Mouse (Mus musculus) cerebellum, adult 11-12 months (tissue): ENCODE data around the gene Hsdl2.
"Not testable (repeated sequence)": the region's sequence is repeated elsewhere in the genome, so short reads cannot be mapped to it uniquely, and the experiment has no call there.

ENCODE experiments used
- DNase-seq: peaks from one replicate; pipeline ENCODE4 v3.0.0; 2022

Gene Hsdl2

DNA sequence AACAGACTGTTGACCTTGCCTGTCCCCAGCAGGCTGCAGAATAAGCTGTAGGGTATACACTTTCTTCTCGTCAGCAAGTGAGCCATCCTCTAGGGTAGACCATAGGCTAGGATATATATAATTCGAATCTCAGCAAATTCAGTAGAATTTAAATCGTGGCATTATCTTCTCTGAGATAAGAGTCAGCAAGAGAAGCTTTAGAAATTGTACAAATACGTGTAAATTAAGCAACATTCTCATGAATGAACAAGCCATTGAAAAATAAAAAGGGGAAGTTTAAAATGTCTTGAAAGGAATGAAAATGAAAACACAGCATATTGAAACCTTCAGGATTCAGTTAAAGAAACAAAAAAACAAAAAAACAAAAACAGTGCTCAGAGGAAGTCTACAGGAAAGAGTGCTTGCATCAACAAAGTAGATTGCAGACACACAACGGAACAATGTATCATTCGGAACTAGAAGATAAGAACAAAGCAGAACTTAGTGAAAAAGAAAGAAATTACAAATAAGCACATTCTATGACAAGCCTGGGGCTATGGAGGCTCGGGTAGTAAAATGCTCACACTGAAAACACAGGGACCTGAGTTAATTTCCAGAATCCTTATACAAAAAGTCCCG is 15.7 kb upstream of the Hsdl2 start:
- DNase-seq, result no peak

DNA sequence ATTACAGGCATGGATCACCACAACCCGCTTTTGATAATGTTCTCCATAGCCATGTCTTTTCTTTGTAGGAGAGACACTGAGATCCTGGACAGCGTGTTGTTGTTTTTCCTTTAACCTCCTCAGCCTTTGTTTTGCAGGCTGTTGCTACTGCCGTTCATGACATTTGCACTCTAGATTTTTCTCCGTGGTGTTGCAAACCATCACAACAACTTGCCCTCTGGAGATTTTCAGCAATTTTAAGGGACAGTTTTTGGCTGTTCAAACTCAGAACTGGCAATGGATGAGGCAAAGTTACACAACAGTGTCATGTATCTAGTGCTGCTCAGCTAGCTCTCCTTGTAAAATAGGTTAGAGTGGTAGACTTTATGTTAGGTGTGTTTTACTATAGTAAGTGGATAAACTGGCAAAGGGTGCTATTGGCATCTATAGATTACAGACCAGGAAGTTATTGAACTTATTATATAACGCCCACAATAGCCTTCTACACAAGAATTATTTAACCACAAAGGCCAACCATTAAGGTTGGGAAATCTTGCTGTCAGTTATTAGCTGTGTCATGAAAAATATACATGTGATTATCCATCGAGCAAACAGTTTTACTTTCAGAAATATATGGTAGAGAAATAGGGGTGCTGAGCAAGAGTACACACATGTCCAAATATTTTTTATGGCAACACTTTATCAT is 13.6 kb upstream of the Hsdl2 start:
- no peak for DNase-seq

DNA sequence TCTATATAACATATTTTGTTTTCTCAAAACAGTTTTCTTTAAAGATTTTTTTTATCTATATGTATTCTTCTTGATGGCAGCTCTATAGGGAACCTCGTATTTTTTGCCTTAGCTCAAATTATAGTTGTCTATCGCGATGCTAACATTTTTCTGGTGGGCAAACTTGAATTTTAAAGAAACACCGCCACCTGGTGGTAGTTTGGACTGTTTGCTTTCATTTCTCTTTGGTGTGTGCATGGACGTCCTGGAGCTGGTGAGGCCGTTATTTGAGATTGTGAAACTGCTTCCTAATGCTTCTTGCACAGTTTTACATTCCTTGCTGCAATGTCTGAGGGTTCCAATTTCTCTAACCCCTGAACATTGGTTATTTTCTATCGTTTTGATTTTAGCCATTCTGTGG is 11.8 kb upstream of the Hsdl2 start:
- DNase-seq, result peak; percentile 48

DNA sequence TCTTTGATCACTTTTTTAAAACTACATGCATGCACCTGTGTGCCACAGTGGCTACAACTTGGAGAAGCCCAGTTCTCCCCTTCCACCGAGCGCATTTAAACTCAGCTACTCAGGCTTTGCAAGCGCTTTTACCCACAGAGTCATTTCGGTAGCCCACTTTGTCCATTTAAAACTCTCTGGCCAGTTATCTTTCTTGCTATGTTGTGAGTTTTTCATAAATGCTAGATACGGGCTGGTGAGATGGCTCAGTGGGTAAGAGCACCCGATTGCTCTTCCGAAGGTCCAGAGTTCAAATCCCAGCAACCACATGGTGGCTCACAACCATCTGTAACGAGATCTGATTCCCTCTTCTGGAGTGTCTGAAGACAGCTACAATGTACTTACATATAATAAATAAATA is 10.8 kb upstream of the Hsdl2 start:
- DNase-seq, result not testable (repeated sequence)

DNA sequence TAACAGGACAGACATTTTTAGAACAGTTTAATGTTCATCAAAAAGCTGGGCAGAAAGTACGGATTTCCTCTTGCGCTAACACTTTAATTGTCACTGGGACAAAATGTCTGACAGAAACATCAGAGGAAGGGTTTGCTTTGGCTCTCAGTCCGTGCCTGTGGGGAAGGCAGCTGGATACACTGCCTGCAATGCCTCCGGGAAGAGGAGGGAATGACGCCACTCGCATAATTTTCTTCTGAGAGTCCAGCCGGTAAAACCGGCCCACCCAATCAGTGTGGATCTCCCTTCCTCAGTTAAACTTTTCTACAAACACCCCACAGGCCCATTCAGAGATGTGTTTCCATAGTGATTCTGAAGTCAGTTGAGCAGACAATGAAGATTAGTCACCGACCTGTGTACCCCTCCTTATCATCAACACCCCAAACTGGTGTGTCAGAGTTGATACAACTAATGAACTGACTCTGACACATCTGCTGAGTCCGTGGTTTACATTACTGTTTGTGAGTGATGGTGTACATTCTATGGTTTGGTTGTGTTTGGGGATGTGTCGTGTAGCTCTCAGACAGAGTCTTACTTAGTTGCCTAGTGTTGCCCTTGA is 8.7 kb upstream of the Hsdl2 start:
- DNase-seq, result no peak

DNA sequence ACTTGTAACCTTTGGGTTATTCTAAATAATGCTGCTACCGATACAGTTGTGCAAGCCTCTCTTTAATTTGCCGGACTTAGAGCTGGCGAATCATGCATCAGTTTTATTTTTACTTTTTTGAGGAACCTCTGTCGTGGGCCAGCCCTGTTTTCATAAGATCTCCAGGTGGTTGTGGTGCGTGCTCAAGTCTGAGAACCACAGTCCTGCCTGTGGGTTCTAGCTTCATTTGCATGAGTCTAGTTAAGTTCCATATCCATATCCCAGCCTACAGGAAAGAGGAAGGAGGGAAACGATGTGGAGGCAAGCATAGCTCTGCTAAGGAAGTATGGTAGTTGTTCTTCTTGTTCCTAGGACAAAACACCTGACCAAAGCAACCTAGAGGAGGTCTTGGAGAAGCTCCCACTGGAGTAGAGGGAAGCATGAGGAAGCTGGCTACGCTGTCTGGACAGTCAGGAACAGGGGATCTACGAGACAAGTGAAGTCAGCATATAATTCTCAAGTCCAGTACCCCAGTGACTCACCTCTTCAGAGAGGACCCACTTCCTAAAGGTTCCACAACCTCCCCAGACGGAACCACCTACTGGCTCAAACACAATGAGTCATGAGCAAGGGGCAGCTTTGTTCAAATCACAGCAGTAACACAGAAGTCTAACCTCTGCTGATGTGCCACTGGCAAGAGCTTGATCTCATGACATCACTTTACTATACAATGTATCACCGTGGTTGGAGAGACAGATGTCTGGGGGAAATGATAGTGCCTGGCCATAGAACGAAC is 6.0 kb upstream of the Hsdl2 start:
- DNase-seq, result no peak

DNA sequence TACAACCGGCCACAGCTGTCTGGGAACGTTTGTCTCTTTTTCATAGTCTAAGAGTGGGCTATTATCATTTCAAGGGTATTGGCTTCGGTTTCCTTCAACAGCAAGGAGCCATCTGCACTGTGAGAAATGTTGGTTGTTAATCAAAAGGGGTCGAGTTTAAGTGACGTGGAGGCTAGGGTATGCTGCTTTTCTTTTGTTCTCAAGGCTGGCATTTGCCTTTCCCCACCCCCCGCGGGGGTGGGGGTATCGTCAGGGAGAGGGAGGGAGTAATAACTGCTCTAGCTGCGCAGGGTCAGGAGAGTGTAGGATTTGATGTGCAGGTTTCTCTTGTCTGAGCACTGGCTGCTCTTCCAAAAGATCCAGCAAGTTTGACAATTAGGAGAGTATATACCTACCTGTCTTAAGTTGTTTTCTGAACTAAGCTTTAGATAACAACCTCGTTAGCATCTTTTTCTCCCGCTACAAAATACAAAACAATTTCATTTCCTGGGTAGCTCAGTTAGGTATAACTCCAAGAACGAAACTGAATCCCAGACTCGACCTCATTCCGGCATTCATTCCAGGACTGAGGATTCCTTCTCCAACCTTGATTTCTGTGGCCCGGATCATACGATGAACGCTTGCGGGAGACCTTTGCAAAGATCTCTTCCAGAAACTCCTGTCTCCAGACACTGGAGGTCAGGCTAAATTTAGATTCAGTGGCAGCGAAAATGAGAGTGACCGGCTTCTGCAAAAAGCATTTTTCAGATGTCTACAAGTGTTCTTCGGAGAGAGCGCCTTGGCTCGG is 675 bp upstream of the Hsdl2 start:
- peak; percentile 52 for DNase-seq

DNA sequence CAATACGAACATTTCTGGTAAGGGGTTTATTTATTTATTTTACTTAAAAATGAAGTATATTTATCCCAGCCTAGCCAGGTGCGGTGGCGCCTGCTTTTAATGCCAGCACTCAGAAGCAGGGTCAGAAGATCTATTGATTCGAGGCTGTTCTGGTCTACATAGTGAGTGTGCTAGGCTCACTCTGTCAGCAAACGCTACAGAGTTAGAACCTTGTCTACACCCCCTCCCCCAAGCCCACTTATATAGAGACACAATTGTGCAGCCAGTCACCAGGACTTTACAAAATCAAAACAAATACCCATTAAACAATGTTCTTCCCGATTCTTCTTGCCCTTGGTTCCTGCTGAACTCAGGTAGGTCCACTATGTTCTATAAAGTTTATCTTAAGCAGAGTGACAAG is 823 bp downstream of the Hsdl2 start:
- DNase-seq, result peak; percentile 18

DNA sequence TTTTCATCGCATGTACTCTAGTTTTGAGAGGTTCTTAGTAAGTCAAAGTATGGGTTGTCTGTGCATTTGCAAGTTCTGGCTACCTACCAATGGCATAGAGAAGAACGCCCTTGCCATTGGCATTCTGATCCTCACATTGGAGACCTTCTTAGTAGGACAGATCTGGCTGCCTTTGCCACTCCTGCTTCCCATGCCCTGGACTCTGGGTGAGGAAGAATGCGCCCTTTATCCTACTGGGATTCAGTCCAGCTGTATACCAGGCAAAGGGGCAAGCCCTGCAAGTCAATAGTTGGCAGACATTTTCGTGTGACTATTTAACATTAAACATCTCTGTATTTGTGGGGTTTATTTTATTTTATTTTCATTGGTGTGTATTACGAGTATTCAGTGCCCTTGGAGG is 3.7 kb downstream of the Hsdl2 start:
- no peak for DNase-seq

DNA sequence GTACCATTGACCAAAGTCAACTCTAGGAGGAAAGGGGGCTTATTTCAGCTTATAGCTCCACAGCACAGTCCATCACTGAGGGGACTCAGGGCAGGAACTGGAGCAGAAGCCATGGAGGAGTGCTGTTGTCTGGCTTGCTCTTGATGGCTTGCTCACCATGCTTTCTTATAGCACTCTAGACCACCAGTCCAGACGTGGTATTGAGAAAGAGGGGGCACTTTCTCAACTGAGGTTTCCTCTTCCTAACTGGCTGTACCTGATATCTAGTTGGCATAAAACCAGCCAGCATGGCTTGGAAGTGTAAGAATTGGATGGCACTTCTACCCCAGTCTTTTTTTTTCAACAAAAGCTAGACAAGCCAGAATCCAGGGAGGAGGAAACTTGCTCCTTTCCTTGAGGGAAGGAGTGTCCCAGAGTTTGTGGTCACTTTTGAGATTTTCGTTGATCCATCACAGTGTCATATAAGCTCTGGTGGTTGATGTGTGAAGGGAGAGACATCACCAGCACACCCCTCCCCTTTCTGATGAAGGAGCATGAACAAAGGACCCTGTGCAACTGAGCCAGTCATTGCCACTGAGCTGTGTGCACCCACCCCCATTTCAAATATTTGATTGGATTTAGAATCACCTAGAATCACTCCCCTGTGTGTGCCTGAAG is 6.0 kb downstream of the Hsdl2 start:
- no peak for DNase-seq

DNA sequence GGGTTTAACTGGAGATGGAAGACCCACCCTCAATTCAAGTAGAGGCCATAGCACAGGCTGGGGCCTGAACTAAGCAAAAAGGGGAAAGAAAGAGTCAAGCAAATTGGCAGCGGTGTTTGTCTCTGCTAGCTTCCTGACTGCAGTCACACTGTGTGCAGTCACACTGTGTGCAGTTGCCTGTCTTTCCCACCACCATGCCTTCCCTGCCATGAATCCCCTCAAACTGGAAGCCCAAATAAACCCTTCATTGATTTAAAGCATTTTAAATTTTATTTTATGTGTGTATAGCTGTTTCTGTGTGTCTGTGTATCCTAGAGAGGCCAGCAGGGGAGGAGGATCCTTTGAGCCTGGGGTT is 6.5 kb downstream of the Hsdl2 start:
- no peak for DNase-seq

DNA sequence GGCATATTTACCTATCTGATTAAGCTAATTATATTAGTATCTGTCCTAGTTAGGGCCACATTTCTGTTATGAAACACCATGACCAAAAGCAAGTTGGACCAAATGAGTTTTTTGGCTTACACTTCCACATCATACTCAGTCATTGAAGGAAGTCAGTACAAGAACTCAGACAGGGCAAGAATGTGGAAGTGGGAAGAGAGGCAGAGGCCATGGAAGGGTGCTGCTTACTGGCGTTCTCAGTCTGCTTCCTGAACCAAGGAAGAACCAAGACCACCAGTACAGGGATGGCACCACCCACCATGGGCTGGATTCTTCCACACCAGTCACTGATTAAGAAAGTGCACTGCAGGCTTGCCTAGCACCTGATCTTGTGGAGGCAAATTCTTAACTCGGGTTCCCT is 13.3 kb downstream of the Hsdl2 start:
- no peak for DNase-seq

DNA sequence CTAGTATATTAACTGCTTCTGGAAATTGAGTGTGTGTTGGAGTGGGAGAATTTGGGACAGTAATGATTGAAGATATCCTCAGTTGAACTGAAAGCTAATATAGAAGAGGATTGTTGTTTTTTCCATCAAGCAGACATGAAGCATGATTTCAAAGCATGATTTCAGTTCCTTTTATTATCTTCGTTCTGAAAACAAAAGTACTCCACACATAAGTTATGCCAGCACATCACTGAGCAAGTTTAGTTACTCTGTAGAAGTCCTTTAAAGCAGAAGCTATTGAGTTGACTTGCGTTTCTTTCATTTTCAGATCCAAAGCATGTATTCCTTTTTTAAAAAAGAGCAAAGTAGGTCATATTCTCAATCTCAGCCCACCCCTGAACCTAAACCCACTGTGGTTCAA is 15.2 kb downstream of the Hsdl2 start:
- DNase-seq, result no peak

DNA sequence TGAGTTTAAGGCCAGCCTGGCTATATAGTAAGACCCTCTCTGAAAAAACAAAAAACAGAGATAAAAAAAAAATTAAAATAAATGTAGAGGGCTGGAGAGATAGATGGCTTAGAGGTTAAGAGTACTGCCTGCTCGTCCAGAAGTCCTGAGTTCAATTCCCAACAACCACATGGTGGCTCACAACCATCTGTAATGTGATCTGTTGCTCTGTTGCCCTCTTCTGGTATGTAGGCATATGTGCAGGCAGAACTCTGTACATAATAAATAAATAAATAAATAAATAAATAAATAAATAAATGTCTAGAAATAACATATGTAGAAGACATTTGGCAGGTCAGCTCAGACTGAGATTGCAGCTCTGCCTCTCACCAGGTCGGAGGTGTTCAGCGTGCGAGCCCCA is 21.3 kb downstream of the Hsdl2 start:
- no peak for DNase-seq

DNA sequence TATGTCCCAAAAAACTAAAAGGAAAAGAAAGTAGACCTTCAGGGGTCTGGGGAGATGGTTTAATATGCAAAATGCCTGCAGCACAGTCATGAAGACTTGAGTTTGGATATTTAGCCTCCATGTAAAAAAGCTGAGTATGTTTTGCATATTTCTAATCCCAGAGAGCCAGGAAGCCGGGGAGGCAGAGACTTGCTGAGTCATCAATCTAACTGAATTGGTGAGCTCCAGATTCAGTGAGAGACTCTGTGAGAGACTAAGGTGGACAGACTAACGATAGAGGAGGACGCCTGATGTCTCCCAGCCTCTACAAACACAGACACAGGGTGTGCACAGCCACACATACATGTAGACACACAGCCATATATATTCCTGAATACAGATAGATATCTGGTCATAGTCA is 23.5 kb downstream of the Hsdl2 start:
- DNase-seq, result no peak

DNA sequence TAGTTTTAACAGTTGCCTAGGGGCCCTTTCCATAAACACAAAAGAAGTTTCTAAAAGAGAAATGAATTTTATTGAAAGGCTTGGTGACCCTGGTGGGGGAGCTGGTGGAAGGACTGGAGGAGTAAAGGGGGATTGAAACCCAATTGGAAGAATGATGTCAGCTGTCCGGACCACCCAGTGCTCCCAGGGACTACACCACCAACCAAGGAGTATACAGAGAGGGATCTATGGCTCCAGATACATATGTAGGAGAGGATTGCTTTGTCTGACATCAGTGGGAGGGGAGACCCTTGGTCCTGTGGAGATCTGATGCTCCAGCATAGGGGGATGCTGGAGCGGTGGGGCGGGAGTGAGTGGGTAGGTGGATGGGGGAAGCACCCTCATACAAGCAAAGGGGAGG is 24.1 kb downstream of the Hsdl2 start:
- no peak for DNase-seq

DNA sequence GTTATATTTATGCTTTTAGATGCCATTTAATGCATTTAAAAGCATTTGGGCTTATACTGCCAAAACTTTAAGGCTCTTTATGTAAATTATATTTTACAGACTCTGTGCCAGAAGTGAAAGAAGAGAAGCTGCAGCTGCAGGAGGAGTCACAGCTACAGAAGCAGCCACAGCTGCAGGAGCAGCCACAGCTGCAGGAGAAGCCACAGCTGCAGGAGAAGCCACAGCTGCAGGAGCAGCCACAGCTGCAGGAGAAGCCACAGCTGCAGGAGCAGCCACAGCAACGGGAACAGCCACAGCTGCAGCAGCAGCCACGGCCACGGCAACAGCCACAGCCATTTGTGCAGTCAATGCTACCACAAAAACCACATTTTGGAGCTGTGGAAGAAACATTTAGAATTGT is 29.0 kb downstream of the Hsdl2 start:
- DNase-seq, result no peak

DNA sequence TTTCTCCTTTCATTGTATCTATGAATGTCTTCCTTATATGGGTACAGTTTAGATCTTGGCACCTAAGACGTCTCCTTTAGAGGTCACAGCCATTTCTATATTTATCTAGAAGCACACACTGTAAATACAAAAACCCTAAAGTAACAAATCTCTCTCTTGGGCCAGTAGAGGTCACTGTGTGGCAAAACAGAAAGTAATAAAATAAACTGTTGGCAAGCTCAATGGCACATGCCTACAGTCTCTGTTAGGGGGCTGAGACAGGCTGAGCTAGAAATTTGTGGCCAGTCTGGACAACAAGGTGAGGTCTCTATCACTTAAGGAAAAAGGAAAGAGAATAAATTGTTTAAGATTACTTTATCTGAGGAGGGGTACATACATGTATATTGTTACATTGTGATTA is 33.6 kb downstream of the Hsdl2 start:
- DNase-seq, result no peak

DNA sequence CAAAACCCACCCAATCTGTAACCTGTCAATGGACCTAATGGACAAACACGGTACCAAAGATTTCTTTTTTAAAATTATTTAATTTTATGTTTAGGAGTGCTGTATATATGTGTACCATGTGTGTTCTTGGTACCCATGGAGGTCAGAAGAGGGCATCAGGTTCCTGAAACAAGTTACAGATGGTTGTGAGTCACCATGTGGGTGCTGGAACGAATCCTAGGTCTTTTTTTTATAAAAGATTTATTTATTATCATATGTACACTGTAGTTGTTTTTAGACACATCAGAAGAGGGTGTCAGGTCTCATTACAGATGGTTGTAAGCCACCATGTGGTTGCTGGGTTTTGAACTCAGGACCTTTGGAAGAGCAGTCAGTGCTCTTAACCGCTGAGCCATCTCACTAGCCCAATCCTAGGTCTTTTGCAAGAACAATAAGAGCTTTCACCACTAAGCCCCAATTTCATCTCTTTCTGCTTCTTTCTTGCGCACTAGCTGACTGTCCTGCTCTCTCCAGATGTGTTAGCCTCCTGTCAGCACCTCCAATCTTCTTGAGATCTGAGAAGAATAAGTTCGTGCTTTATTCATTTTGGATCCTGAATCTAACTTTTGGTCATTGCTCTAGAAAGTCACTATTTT is 38.4 kb downstream of the Hsdl2 start:
- no peak for DNase-seq

DNA sequence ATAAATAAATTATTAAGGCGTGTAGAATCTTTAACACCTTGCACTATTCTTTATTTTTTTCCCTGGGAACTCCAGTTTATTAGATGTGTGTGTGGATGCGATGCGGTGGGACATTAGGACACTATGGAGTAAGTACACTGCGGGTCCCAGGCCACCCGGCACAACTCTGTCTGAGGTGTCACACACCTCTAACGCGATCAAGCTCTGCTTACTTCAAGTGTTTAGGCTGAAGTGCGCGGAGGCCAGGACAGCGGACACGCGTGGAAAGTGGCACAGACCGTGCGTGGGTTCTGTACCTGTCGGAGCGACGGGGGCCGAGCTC is 44.3 kb downstream of the Hsdl2 start:
- no peak for DNase-seq

DNA sequence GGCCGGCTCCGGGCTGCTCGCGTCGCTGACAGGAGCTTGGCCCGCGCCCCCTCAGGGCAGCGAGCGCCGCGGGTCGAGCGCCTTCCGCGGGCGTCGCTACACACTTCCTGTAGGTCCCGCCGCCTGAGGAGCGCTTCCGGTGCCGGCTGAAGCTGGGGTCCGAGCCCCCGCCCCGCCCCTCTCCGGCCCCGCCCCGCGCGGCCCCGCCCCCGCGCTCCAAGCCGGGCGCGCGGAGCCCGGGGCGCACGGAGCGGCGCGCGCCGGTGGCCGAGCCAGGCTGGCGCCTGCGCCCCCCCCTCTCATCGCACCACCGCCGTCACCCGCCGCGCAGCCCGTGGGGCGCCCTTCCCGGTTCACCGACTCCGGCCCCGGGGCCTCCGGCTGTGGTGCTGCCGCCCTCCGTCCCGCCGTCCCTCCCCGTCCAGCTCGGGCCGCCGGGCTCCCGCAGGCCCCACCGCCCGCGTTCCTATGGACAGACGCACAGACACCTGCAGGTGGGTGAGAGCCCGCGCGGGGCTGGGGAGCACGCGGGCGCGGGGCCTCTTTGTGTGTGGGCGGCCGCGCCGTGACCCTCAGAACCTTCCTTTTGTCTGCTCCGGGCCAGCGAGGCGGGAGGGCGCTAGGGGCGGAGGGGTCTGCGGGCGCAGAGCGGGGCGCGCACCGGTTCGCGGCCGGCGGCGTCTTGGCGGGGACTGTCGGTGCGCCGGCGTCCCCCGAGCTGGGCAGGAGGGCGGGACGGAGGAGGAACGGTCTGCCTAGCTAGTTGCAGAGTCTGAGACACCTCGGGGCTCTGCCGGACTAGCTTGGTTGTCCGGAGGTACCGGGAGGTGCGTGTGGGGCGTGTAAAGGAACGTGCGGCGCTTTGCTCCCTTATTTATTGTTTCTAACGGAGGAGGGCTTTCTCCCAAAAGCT is 44.9 kb downstream of the Hsdl2 start, which contains the start of gene E130308A19Rik:
E130308A19Rik (plus strand) TSS at position 214 of the 913 bp plus-strand sequence.
- DNase-seq, result peak; percentile 77
